Mouse (Mus musculus) thymus, adult 2 months (tissue): ENCODE results near the gene Dicer1. TPM values are rescaled to one million over a fixed set of nuclear protein-coding genes. Genes with fewer than 3 reads are reported as not detected.

Experiments
- DNase-seq: peaks from one replicate; pipeline ENCODE4 v3.0.0; 2021
- H3K27ac ChIP-seq: fragments of 200-500 bp; 2 replicates; pipeline ENCODE4 v1.5.1; 2012; ENCODE audit warnings: low read length, control low read depth; ENCODE audit not compliant: control insufficient read depth, insufficient read depth
- H3K27me3 ChIP-seq: fragments of 200-500 bp; 2 replicates; pipeline ENCODE4 v1.6.1; 2012; ENCODE audit warnings: mild to moderate bottlenecking, low read length, moderate library complexity, mixed read lengths; ENCODE audit not compliant: control insufficient read depth, insufficient read depth
- H3K36me3 ChIP-seq: fragments of 200-500 bp; 2 replicates; pipeline ENCODE4 v1.6.1; 2012; ENCODE audit warnings: mild to moderate bottlenecking, low read length, moderate library complexity; ENCODE audit not compliant: control insufficient read depth, insufficient read depth
- H3K4me1 ChIP-seq: fragments of 200-500 bp; replicated peaks from 2 replicates; pipeline ENCODE4 v1.6.1; 2012; ENCODE audit warnings: low read length; ENCODE audit not compliant: control insufficient read depth, insufficient read depth
- H3K4me3 ChIP-seq: fragments of 200-500 bp; 2 replicates; pipeline ENCODE4 v1.5.1; 2012; ENCODE audit warnings: mild to moderate bottlenecking, low read length, control low read depth, moderate library complexity; ENCODE audit not compliant: control insufficient read depth, insufficient read depth
- CTCF ChIP-seq: fragments of 200-500 bp; IDR thresholded peaks from 2 replicates; pipeline ENCODE4 v1.5.1; 2012; ENCODE audit warnings: mild to moderate bottlenecking, control low read depth, low read length, moderate library complexity, borderline replicate concordance; ENCODE audit not compliant: control insufficient read depth, poor library complexity, insufficient read depth; ENCODE audit errors: extremely low read depth
- POLR2A ChIP-seq: fragments of 200-500 bp; IDR thresholded peaks from 2 replicates; pipeline ENCODE4 v1.6.1; 2012; ENCODE audit warnings: mild to moderate bottlenecking, low read length, control low read depth, moderate library complexity; ENCODE audit not compliant: control insufficient read depth, poor library complexity, insufficient read depth; ENCODE audit errors: extremely low read depth
- WGBS: fragments of 180-500 bp; shearing (Covaris S2); methylation state at CpG from one replicate; pipeline ENCODE4 v1.1.7; 2018; 5-methylcytosine and 5-hydroxymethylcytosine counted together
- polyA plus RNA-seq: library from polyadenylated mRNA; depleted of rRNA; stranded (reverse); fragments of >200 nt; gene quantifications from 2 replicates; pipeline ENCODE4 v1.2.3, GENCODE M21; 2012

Dicer1 gene
- polyA plus RNA-seq, 1 experiment, result 14.8 TPM

DNA sequence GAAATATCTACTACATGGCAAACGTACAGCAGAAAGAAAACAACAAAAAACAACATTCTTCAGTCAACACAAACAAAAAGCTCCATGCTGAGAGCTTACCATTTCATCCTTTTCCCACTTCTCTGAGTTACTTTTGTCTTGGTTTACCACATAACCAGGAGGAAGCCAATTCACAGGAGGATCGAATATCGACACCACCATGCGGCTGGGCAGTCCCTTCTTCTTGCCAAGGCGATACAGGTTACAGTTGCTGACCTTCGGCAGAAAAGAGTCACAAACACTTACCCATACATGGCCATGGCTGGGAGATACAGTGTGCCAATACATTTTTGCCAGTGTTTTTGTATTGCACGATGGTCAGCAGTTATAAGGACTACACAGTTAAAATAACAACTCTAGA, 51.5 kb downstream of the Dicer1 start:
- peaks cover 81% of the 10 kb centered on the region for H3K36me3 ChIP-seq
- no peaks in the 10 kb centered on the region for H3K4me1 ChIP-seq
- no peak for DNase-seq
- no peak overlapping the region for H3K4me3 ChIP-seq
- no peaks in the 10 kb centered on the region for H3K27me3 ChIP-seq
- TF ChIP-seq CTCF (no peak), POLR2A (no peak)
- no peak overlapping the region for H3K27ac ChIP-seq
- 90% methylated on average over 7 of the region's 7 CpGs for WGBS

GRCm38 (mm10) chr12:104699753-104700152, 52.0 kb downstream of the Dicer1 start:
- DNase-seq, result peak; percentile 22
- H3K36me3 ChIP-seq, result peaks cover 83% of the 10 kb centered on the region
- WGBS, result 94% methylated on average over 8 of the region's 8 CpGs
- peak; percentile 26; the same call in 1 of the 2 replicates for TF ChIP-seq CTCF
- no peak for TF ChIP-seq POLR2A
- H3K4me1 ChIP-seq, result no peaks in the 10 kb centered on the region
- H3K27ac ChIP-seq, result no peak overlapping the region
- H3K4me3 ChIP-seq, result no peak overlapping the region
- H3K27me3 ChIP-seq, result no peaks in the 10 kb centered on the region

DNA sequence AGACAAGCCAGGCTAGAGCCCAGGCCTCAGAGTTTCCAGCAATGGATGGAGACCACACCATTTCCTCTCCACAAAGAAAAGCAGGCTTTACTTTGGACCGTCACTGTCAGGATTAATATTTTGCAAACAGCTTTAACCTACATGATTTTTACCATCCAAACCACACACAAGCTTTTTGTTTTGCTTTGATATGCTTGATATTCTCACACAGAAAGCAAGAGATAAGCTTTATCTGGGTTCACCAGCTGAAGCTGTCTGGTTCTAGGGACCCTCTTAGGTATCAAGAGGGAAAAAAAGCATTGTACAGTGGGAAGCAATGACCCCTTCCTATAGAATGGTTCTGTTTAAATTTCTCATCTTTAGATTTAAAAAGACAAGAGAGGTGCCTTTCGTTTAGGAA, 56.2 kb downstream of the Dicer1 start:
- no peaks in the 10 kb centered on the region for H3K4me1 ChIP-seq
- DNase-seq, result no peak
- WGBS, result 96% methylated on average over 2 of the region's 2 CpGs
- no peak for TF ChIP-seq CTCF
- TF ChIP-seq POLR2A, result no peak
- H3K27ac ChIP-seq, result no peak overlapping the region
- no peaks in the 10 kb centered on the region for H3K27me3 ChIP-seq
- peaks cover 64% of the 10 kb centered on the region for H3K36me3 ChIP-seq
- H3K4me3 ChIP-seq, result no peak overlapping the region

- H3K36me3 ChIP-seq, result peaks cover 57% of the 10 kb centered on the region
- H3K27ac ChIP-seq, result no peak overlapping the region
- DNase-seq, result no peak
- TF ChIP-seq CTCF, result no peak
- 97% methylated on average over 12 of the region's 12 CpGs for WGBS
- H3K27me3 ChIP-seq, result no peaks in the 10 kb centered on the region
- H3K4me3 ChIP-seq, result no peak overlapping the region
- H3K4me1 ChIP-seq, result no peaks in the 10 kb centered on the region
Measured at GRCm38 (mm10) chr12:104692864-104693263, 58.9 kb downstream of the Dicer1 start.

- no peak for DNase-seq
- H3K27ac ChIP-seq, result no peak overlapping the region
- H3K36me3 ChIP-seq, result peaks cover 40% of the 10 kb centered on the region
- no peak overlapping the region for H3K4me3 ChIP-seq
- TF ChIP-seq POLR2A (no peak), CTCF (no peak)
- WGBS, result 93% methylated on average over 7 of the region's 7 CpGs
- H3K27me3 ChIP-seq, result no peaks in the 10 kb centered on the region
- no peaks in the 10 kb centered on the region for H3K4me1 ChIP-seq
Measured at GRCm38 (mm10) chr12:104690412-104690811, 61.3 kb downstream of the Dicer1 start.

DNA sequence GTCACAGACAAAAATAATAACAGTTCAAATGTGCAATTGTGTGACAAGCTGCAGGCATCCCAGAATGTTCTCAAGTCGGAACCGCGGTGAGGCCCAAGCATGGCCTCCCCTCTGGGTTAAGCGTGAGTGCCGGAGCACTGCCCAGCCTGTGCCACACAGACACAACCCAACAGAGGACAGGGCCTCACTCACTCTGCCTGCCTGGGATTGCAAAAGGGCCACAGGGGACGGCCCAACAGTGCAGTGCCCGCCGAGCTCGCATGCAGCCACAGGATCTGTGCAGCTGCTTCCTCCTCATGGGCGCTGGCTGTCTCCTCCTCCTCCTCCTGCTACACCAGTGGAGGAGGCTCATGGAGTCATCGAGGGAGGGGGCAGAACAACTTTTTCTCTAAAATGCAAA, 62.9 kb downstream of the Dicer1 start:
- no peak overlapping the region for H3K27ac ChIP-seq
- no peak overlapping the region for H3K4me3 ChIP-seq
- peaks cover 25% of the 10 kb centered on the region for H3K36me3 ChIP-seq
- 76% methylated on average over 11 of the region's 11 CpGs for WGBS
- no peak for DNase-seq
- H3K27me3 ChIP-seq, result no peaks in the 10 kb centered on the region
- no peak for TF ChIP-seq CTCF
- no peak for TF ChIP-seq POLR2A
- H3K4me1 ChIP-seq, result no peaks in the 10 kb centered on the region

GRCm38 (mm10) chr12:104684411-104684931, 67.3 kb downstream of the Dicer1 start:
- 82% methylated on average over 8 of the region's 8 CpGs for WGBS
- TF ChIP-seq POLR2A, result no peak
- TF ChIP-seq CTCF, result no peak

More at GRCm38 (mm10) chr12:104684411-104684931, 67.3 kb downstream of the Dicer1 start:
- Histone ChIP-seq H3K27ac (no peak overlapping the region), H3K4me3 (no peak overlapping the region), H3K36me3 (peaks cover 5% of the 10 kb centered on the region; the same call in 1 of the 2 replicates), H3K27me3 (no peaks in the 10 kb centered on the region), H3K4me1 (no peaks in the 10 kb centered on the region)
- no peak for DNase-seq
